11 mouse cellular contexts compared by ENCODE assay signal in genomic region chr11:89124411-89124810, GRCm38 (mm10). TPM values are rescaled to one million over a fixed set of nuclear protein-coding genes. Genes with fewer than 3 reads are reported as not detected.
DNase-seq lines count a peak whose midpoint lies in the region; ATAC-seq lines count a peak whose summit lies in the region.
"Had no signal": no experiment of that assay in that cellular context is flagged by ENCODE, and none has a peak within 500 bp of the region (broad histone marks: within the 10 kb centered on the region; RNA-seq: fewer than 3 reads in every experiment).

No protein-coding gene starts in this region.

- WGBS in hindbrain, embryonic 10.5 days = 17% methylated on average over 13 of the region's 13 CpGs
- WGBS in hindbrain, embryonic 14.5 days = 20% methylated on average over 13 of the region's 13 CpGs
- WGBS in embryonic facial prominence, embryonic 14.5 days = 12% methylated on average over 13 of the region's 13 CpGs
- 12% methylated on average over 13 of the region's 13 CpGs for WGBS in liver, embryonic 12.5 days (ENCODE audit: insufficient replicate concordance)

- H3K27ac ChIP-seq in hindbrain, embryonic 10.5 days = peak overlapping the region; percentile 59
- H3K27ac ChIP-seq in hindbrain, embryonic 14.5 days = no peak overlapping the region
- no peak overlapping the region for H3K27ac ChIP-seq in embryonic facial prominence, embryonic 14.5 days (replicated peaks; ENCODE audit: low read depth, low read length)
- no peak overlapping the region for H3K27ac ChIP-seq in liver, embryonic 12.5 days
- H3K27ac ChIP-seq: liver, embryonic 13.5 days had no signal

- H3K4me1 ChIP-seq in hindbrain, embryonic 10.5 days (replicated peaks) = peaks cover 20% of the 10 kb centered on the region
- H3K4me1 ChIP-seq in hindbrain, embryonic 14.5 days (replicated peaks; ENCODE audit: control insufficient read depth, insufficient read depth, low read length) = no peaks in the 10 kb centered on the region
- peaks cover 11% of the 10 kb centered on the region; the same call in 1 of the 2 replicates for H3K4me1 ChIP-seq in embryonic facial prominence, embryonic 14.5 days (ENCODE audit: control insufficient read depth, insufficient read depth, low read length)
- H3K4me1 ChIP-seq in liver, embryonic 12.5 days = peaks cover 9% of the 10 kb centered on the region; the same call in 1 of the 2 replicates
- H3K4me1 ChIP-seq: liver, embryonic 13.5 days had no signal

- no peak overlapping the region for H3K4me3 ChIP-seq in hindbrain, embryonic 10.5 days
- H3K4me3 ChIP-seq in hindbrain, embryonic 14.5 days (replicated peaks; ENCODE audit: low read length) = no peak overlapping the region
- no peak overlapping the region for H3K4me3 ChIP-seq in embryonic facial prominence, embryonic 14.5 days (ENCODE audit: low read depth, low read length)
- H3K4me3 ChIP-seq in liver, embryonic 12.5 days = no peak overlapping the region
- H3K4me3 ChIP-seq: liver, embryonic 13.5 days had no signal

- H3K36me3 ChIP-seq in hindbrain, embryonic 10.5 days = no peaks in the 10 kb centered on the region
- no peaks in the 10 kb centered on the region for H3K36me3 ChIP-seq in hindbrain, embryonic 14.5 days (replicated peaks; ENCODE audit: control insufficient read depth, insufficient read depth)
- H3K36me3 ChIP-seq in embryonic facial prominence, embryonic 14.5 days (ENCODE audit: control insufficient read depth, insufficient read depth, low read length) = no peaks in the 10 kb centered on the region
- no peaks in the 10 kb centered on the region for H3K36me3 ChIP-seq in liver, embryonic 12.5 days
- H3K36me3 ChIP-seq: liver, embryonic 13.5 days had no signal

- ATAC-seq in hindbrain, embryonic 14.5 days (ENCODE audit: low FRiP score) = no peak
- no peak for ATAC-seq in embryonic facial prominence, embryonic 14.5 days (ENCODE audit: low read depth)
- no peak for ATAC-seq in liver, embryonic 12.5 days

- peak; percentile 46 for DNase-seq in hindbrain, embryonic 10.5 days (ENCODE audit: low spot score)
- DNase-seq in hindbrain, embryonic 14.5 days (ENCODE audit: low spot score) = no peak
- peak; percentile 14 to 30 for DNase-seq in adrenal gland, adult 18-20 months (ENCODE audit: low spot score in 2 of 2)
- DNase-seq in embryonic facial prominence, embryonic 14.5 days (ENCODE audit: low spot score) = no peak
- no peak for DNase-seq in layer of hippocampus, adult 8-10 months (ENCODE audit: low spot score in 2 of 2)
- DNase-seq in right cerebral cortex, postnatal 4 days = no peak
- no peak for DNase-seq in layer of hippocampus, adult 9-11 months
- DNase-seq: cerebellum, adult 18-20 months; gastrocnemius, postnatal 14 days; liver, embryonic 13.5 days had no signal

- H3K4me2 ChIP-seq in hindbrain, embryonic 14.5 days (replicated peaks) = no peak overlapping the region
- H3K4me2 ChIP-seq in embryonic facial prominence, embryonic 14.5 days (ENCODE audit: low read depth, low read length) = 0 out of 2 replicates have a peak overlapping the region, but pooled peaks have one; percentile 14
- 0 out of 2 replicates have a peak overlapping the region, but pooled peaks have one; percentile 2 for H3K4me2 ChIP-seq in liver, embryonic 12.5 days
- H3K4me2 ChIP-seq: liver, embryonic 13.5 days had no signal

- no peaks in the 10 kb centered on the region; the same call in 1 of the 2 replicates for H3K9me3 ChIP-seq in hindbrain, embryonic 10.5 days
- H3K9me3 ChIP-seq in hindbrain, embryonic 14.5 days (ENCODE audit: control insufficient read depth, low read length) = no peaks in the 10 kb centered on the region
- no peaks in the 10 kb centered on the region for H3K9me3 ChIP-seq in embryonic facial prominence, embryonic 14.5 days (ENCODE audit: control insufficient read depth, low read length)
- H3K9me3 ChIP-seq in liver, embryonic 12.5 days (replicated peaks) = no peaks in the 10 kb centered on the region
- H3K9me3 ChIP-seq: liver, embryonic 13.5 days had no signal

- H3K9ac ChIP-seq in hindbrain, embryonic 14.5 days = no peak overlapping the region
- no peak overlapping the region for H3K9ac ChIP-seq in embryonic facial prominence, embryonic 14.5 days (ENCODE audit: low read depth, low read length)
- no peak overlapping the region for H3K9ac ChIP-seq in liver, embryonic 12.5 days
- H3K9ac ChIP-seq: liver, embryonic 13.5 days had no signal

- H3K27me3 ChIP-seq in hindbrain, embryonic 10.5 days (ENCODE audit: insufficient read depth, poor library complexity, severe bottlenecking) = peaks cover 4% of the 10 kb centered on the region; the same call in 1 of the 2 replicates
- H3K27me3 ChIP-seq in hindbrain, embryonic 14.5 days (ENCODE audit: control insufficient read depth, insufficient read depth, low read length) = no peaks in the 10 kb centered on the region
- H3K27me3 ChIP-seq in embryonic facial prominence, embryonic 14.5 days (replicated peaks; ENCODE audit: control insufficient read depth, insufficient read depth, low read length) = no peaks in the 10 kb centered on the region
- H3K27me3 ChIP-seq in liver, embryonic 12.5 days (replicated peaks) = peaks cover 11% of the 10 kb centered on the region; the same call in 1 of the 2 replicates
- H3K27me3 ChIP-seq: liver, embryonic 13.5 days had no signal

RNA-seq across cellular contexts. Expression of gene Gm525, which starts 50.8 kb away (rescaled TPM):
- polyA plus RNA-seq in hindbrain, embryonic 10.5 days (2016; fragmentation: Nextera tagmentation; extraction: Ambion mirVana) = not detected in 2 replicates
- polyA plus RNA-seq in hindbrain, embryonic 14.5 days (2014; fragmentation: Nextera tagmentation; extraction: Ambion mirVana) = not detected in 2 replicates
- total RNA-seq in adrenal gland, adult 18-20 months (2021) = not detected
- 1.2 and 1.7 TPM in 2 replicates for polyA plus RNA-seq in embryonic facial prominence, embryonic 14.5 days (2014; fragmentation: Nextera tagmentation; extraction: Ambion mirVana)
- not detected in 2 replicates for polyA plus RNA-seq in liver, embryonic 12.5 days (2016; fragmentation: Nextera tagmentation; extraction: Ambion mirVana)
- total RNA-seq in layer of hippocampus, adult 8-10 months (2022) = not detected
- total RNA-seq: gastrocnemius, postnatal 14 days had no signal
- polyA plus RNA-seq: liver, embryonic 13.5 days had no signal

RNA-seq across cellular contexts. Expression of gene Dgke, which starts 57.8 kb away (rescaled TPM):
- 4.6 and 6.1 TPM in 2 replicates for polyA plus RNA-seq in hindbrain, embryonic 10.5 days (2016; fragmentation: Nextera tagmentation; extraction: Ambion mirVana)
- polyA plus RNA-seq in hindbrain, embryonic 14.5 days (2014; fragmentation: Nextera tagmentation; extraction: Ambion mirVana) = 16.3 and 16.7 TPM in 2 replicates
- total RNA-seq in adrenal gland, adult 18-20 months (2021) = 10 to 100 TPM; 10.9 to 12.2 TPM
- polyA plus RNA-seq in embryonic facial prominence, embryonic 14.5 days (2014; fragmentation: Nextera tagmentation; extraction: Ambion mirVana) = 3.0 and 3.6 TPM in 2 replicates
- 1.6 and 1.7 TPM in 2 replicates for polyA plus RNA-seq in liver, embryonic 12.5 days (2016; fragmentation: Nextera tagmentation; extraction: Ambion mirVana)
- total RNA-seq in layer of hippocampus, adult 8-10 months (2022) = 10 to 100 TPM; 45.9 to 51.3 (median 47.0) TPM

Comparison
In these comparisons a context has a peak if more than half of its experiments do, and no peak if none do; other contexts are left out.
1. DNase-seq: peak in hindbrain, embryonic 10.5 days (single experiment) and adrenal gland, adult 18-20 months (2 of 2); none in hindbrain, embryonic 14.5 days (single experiment), embryonic facial prominence, embryonic 14.5 days (single experiment), layer of hippocampus, adult 8-10 months (0 of 2), right cerebral cortex, postnatal 4 days (single experiment) and layer of hippocampus, adult 9-11 months (single experiment).